Mouse (Mus musculus): Measurements from ENCODE around the gene Car12.

DNA sequence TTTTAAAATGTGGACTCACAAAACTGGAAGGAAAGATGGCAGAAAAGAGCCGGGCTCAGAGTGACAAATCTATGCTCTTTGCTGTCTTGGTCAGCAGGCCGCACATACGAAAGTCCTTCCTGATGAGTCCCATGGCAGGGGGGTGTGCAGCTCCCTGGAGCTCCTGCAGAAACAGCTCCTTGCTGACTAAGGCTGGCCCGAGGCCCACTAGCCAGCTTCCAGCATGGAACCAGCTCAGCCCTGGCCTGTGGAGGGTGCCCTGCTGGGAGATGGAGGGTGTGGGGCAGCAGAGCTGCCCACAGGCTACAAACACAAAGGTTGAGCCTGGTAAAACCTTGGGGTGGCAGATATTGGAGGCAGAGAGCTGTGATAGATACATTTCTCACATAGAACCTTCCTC, 10.5 kb upstream of the Car12 start:
- TF ChIP-seq POLR2A (IDR thresholded peaks at IDR 0.05; ENCODE audit: low read depth, low read length), result no peak
- no peak for TF ChIP-seq CTCF (IDR thresholded peaks at IDR 0.05; ENCODE audit: extremely low read depth, insufficient read depth, insufficient read length, insufficient replicate concordance)
